Mouse (Mus musculus): ENCODE data around the gene Kcnk4.

GRCm38 (mm10) chr19:6980381-6981093 lies 46.2 kb upstream of the Kcnk4 start, which contains the start of gene Fkbp2:
- TF ChIP-seq POLR2A (IDR thresholded peaks at IDR 0.05; ENCODE audit: low read depth, low read length), result peak; percentile 96
- no peak for TF ChIP-seq CTCF (IDR thresholded peaks at IDR 0.05; ENCODE audit: extremely low read depth, insufficient read length, insufficient replicate concordance, low read depth, low read length)
